Mouse (Mus musculus) olfactory bulb, adult 2 months (tissue): ENCODE measurements around the gene Cntnap2.

ENCODE experiments used
- CTCF ChIP-seq: fragments of 200-500 bp; IDR thresholded peaks from 2 replicates; pipeline ENCODE4 v1.5.1; 2012; ENCODE audit warnings: low read depth, mild to moderate bottlenecking, low read length, moderate library complexity; ENCODE audit not compliant: insufficient read depth
- POLR2A ChIP-seq: fragments of 200-500 bp; IDR thresholded peaks from 2 replicates; pipeline ENCODE4 v1.6.1; 2012; ENCODE audit warnings: mild to moderate bottlenecking, low read depth, low read length, moderate library complexity; ENCODE audit not compliant: insufficient read depth

- TF ChIP-seq CTCF: no peak
- TF ChIP-seq POLR2A: no peak
Measured at GRCm38 (mm10) chr6:46856635-46857034, 1797.5 kb downstream of the Cntnap2 start.
